Mouse (Mus musculus) stomach, embryonic 14.5 days (tissue): ENCODE data around the gene Gm43518. TPM values are rescaled to one million over a fixed set of nuclear protein-coding genes. Genes with fewer than 3 reads are reported as not detected.

Experiments
- ATAC-seq: fragments of 200-750 bp; cut with Nextera tagmentation; 2 replicates; pipeline ENCODE4 v1.8.0; 2017; ENCODE audit warnings: low read depth, moderate TSS enrichment; ENCODE audit not compliant: insufficient number of reproducible peaks, insufficient read depth, low FRiP score
- H3K27ac ChIP-seq: fragments of 300-500 bp; sonication (generic); 2 replicates; pipeline ENCODE4 v1.5.1; 2014; ENCODE audit warnings: mild to moderate bottlenecking, low read length, moderate library complexity, mixed read lengths
- H3K27me3 ChIP-seq: fragments of 300-500 bp; sonication (generic); 2 replicates; pipeline ENCODE4 v1.6.1; 2014; ENCODE audit warnings: low read length, control low read depth, mixed read lengths; ENCODE audit not compliant: control insufficient read depth, insufficient read depth
- H3K36me3 ChIP-seq: fragments of 300-500 bp; sonication (generic); 2 replicates; pipeline ENCODE4 v1.6.1; 2014; ENCODE audit warnings: mild to moderate bottlenecking, control low read depth, low read length, moderate library complexity, mixed read lengths; ENCODE audit not compliant: control insufficient read depth, insufficient read depth
- H3K4me1 ChIP-seq: fragments of 300-500 bp; sonication (generic); 2 replicates; pipeline ENCODE4 v1.6.1; 2014; ENCODE audit warnings: low read length, control low read depth, mixed read lengths; ENCODE audit not compliant: control insufficient read depth, insufficient read depth
- H3K4me2 ChIP-seq: fragments of 300-500 bp; sonication (generic); replicated peaks from 2 replicates; pipeline ENCODE4 v1.6.1; 2014; ENCODE audit warnings: low read depth, low read length, control low read depth
- H3K4me3 ChIP-seq: fragments of 300-500 bp; sonication (generic); 2 replicates; pipeline ENCODE4 v1.5.1; 2014; ENCODE audit warnings: low read depth, low read length, control low read depth
- H3K9ac ChIP-seq: fragments of 300-500 bp; sonication (generic); replicated peaks from 2 replicates; pipeline ENCODE4 v1.6.1; 2014; ENCODE audit warnings: low read depth, mild to moderate bottlenecking, control low read depth, low read length, moderate library complexity, mixed read lengths
- H3K9me3 ChIP-seq: fragments of 300-500 bp; sonication (generic); 2 replicates; pipeline ENCODE4 v1.6.1; 2016; ENCODE audit warnings: low read depth, low read length, control low read depth; ENCODE audit not compliant: control insufficient read depth
- WGBS: fragments of 180-500 bp; shearing (Covaris S2); extraction: QIAGEN DNeasy Blood & Tissue Kit; methylation state at CpG from one replicate; pipeline ENCODE4 v1.1.7; 2014; 5-methylcytosine and 5-hydroxymethylcytosine counted together
- polyA plus RNA-seq: library from polyadenylated mRNA; unstranded; fragments of >200 nt; fragmentation: Nextera tagmentation; extraction: Ambion mirVana; gene quantifications from 2 replicates; pipeline ENCODE4 v1.2.1, GENCODE M21; 2014

The Gm43518 gene
- 3.7 and 4.0 TPM in 2 replicates for polyA plus RNA-seq

DNA sequence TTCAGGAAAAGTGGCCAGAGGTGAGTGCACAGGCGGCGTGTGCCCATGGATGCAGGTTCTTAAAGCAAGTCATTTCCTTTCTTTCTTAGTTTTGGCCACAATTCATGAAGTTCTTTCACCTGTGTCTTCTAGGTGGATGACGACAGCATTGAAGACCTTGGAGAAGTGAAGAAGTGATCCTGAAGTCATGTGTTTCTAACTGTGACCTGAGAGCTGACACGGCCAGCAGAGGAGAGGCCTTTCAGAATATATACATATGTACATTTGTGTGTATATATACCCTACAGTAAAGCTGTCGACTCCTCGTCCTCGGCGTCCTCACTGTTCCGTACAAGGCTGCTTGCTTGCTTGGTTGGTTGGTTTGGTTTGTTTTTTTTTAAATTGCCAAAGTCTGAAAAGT lies at the start of gene Gm43518:
Gene Gm43518 (plus strand): TSS at position 301 of the 400 bp plus-strand sequence.
- WGBS, result 94% methylated on average over 9 of the region's 9 CpGs
- Histone ChIP-seq H3K9me3 (no peaks in the 10 kb centered on the region), H3K4me1 (0 out of 2 replicates have a peak, but pooled peaks cover 4% of the 10 kb centered on the region), H3K27me3 (no peaks in the 10 kb centered on the region), H3K4me3 (no peak within 1 kb of the TSS), H3K27ac (no peak within 1 kb of the TSS), H3K4me2 (no peak within 1 kb of the TSS), H3K9ac (no peak within 1 kb of the TSS), H3K36me3 (peaks cover 66% of the 10 kb centered on the region)
- ATAC-seq, result no peak

DNA sequence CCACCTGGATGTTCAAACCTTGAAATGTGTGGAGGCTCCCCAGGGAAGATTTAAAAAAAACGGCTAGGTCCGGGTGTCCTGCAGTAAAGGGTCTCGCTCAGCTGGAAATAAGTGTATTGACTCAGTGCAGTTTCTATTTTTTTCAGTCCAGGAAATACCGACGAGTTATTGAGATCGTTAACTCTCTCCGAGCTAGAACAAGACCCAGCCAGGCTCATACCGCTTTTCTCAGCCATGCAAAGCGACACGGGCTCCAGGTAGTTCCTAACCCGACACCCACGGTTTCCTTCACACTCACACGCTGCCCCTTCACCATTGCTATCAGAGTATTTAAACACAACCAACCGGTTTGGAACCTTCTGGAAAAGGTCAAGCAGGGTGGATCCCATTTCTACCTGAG lies 49.2 kb upstream of the Gm43518 start:
- Histone ChIP-seq H3K4me3 (peak overlapping the region; percentile 5; the same call in 1 of the 2 replicates), H3K9ac (no peak overlapping the region), H3K27me3 (no peaks in the 10 kb centered on the region), H3K9me3 (no peaks in the 10 kb centered on the region), H3K4me1 (peaks cover 19% of the 10 kb centered on the region; the same call in 1 of the 2 replicates), H3K27ac (no peak overlapping the region), H3K4me2 (peak overlapping the region; percentile 11; the same call in 1 of the 2 replicates), H3K36me3 (no peaks in the 10 kb centered on the region)
- ATAC-seq, result no peak
- 51% methylated on average over 14 of the region's 14 CpGs for WGBS

DNA sequence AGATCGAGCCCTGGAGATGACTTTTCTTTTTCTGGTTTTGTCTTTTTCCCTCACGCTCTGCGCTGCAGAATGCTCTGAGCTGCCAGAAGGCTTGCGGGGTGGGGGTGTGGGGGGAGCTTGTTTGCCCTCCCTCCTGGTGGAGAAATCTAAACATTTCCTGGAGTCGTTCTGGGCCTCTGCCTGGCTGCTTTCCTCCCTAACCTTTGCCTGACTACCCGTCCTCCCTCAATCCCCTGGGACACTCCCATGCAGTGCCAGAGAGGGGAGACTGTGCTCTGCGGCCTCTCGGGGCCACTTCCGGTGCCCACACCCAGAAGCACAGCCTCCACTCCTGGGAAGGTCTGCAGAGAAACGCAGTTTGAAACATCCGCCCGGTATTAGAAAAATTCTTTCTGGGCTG lies 47.3 kb upstream of the Gm43518 start, which contains the start of gene Hcar1:
Gene Hcar1 (minus strand): TSS at position 93 of the 400 bp plus-strand sequence.
- Histone ChIP-seq H3K9ac (0 out of 2 replicates have a peak within 1 kb of the TSS, but pooled peaks have one; percentile 7), H3K4me3 (no peak within 1 kb of the TSS)

DNA sequence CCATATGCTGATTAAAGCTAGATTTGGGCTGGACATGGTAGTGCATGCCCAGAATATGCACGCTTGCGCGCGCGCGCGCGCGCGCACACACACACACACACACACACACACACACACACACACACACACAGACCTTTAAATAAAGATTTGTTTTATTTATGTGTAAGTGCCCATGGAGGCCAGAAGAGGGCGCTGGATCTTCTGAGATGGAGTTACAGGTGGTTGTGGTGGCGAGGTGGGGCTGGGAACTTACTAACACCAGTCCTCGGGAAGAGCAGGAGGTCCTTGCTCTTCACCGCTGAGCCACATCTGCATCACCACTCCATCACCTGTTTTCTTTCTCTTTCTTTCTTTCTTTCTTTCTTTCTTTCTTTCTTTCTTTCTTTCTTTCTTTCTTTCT lies 46.4 kb upstream of the Gm43518 start:
- ATAC-seq, result no peak
- Histone ChIP-seq H3K9ac (no peak overlapping the region), H3K9me3 (no peaks in the 10 kb centered on the region), H3K4me2 (no peak overlapping the region; the same call in 1 of the 2 replicates), H3K36me3 (no peaks in the 10 kb centered on the region), H3K4me3 (no peak overlapping the region), H3K27ac (peak overlapping the region; percentile 79; the same call in 1 of the 2 replicates), H3K27me3 (no peaks in the 10 kb centered on the region), H3K4me1 (peaks cover 19% of the 10 kb centered on the region; the same call in 1 of the 2 replicates)
- 85% methylated on average over 14 of the region's 14 CpGs for WGBS

More for the DNA sequence above, 47.3 kb upstream of the Gm43518 start, which contains the start of gene Hcar1:
- H3K4me2 ChIP-seq, result peak within 1 kb of the TSS; percentile 21
- peak; percentile 70; the same call in 1 of the 2 replicates for ATAC-seq
- H3K27ac ChIP-seq, result peak within 1 kb of the TSS; percentile 79
- no peaks in the 10 kb centered on the region for H3K9me3 ChIP-seq
- H3K27me3 ChIP-seq, result no peaks in the 10 kb centered on the region
- WGBS, result 27% methylated on average over 12 of the region's 12 CpGs
- no peaks in the 10 kb centered on the region for H3K36me3 ChIP-seq
- peaks cover 19% of the 10 kb centered on the region; the same call in 1 of the 2 replicates for H3K4me1 ChIP-seq

DNA sequence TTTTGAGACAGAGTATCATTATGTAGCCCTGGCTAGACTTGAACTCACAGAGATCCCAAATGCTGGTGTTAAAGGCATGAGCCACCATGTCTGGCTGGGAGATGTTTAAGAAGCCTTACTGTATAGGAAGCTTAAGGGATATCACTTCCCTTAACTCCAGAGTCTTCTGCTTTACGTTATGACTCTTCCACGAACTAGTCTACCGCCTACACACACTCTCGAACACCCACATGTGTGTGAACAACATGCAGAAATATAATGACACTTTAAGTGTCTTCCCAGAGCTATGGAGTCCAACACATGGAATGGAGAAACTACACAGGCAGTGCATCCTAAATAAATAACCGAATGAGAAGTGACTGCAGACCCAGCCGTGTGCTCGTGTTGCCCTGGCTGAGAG lies 43.3 kb upstream of the Gm43518 start:
- no peaks in the 10 kb centered on the region for H3K9me3 ChIP-seq
- no peaks in the 10 kb centered on the region for H3K27me3 ChIP-seq
- WGBS, result 72% methylated on average over 7 of the region's 7 CpGs
- H3K4me2 ChIP-seq, result no peak overlapping the region
- no peak overlapping the region for H3K9ac ChIP-seq
- no peaks in the 10 kb centered on the region for H3K36me3 ChIP-seq
- H3K4me1 ChIP-seq, result peaks cover 17% of the 10 kb centered on the region; the same call in 1 of the 2 replicates
- no peak overlapping the region for H3K4me3 ChIP-seq
- H3K27ac ChIP-seq, result no peak overlapping the region
- no peak for ATAC-seq

DNA sequence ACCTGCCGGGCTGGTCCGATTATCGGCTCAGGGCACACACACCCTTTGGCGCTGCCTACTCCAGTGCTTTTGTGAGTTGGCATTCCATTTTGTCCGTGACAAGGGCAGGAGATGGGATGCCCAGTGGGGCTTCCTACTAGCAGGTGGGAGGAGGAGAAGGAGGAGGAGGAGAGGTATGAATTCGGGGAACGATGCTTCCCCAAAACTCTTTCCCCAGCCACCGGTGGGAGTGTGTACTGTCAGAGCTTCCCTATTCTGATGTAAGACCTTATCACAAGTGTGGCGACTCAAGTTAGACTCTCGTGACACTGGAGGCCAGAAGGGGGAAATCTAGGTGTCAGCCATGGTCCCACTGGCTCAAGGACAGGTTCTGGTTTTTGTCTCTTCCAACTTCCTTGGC lies 42.9 kb upstream of the Gm43518 start:
- Histone ChIP-seq H3K4me3 (no peak overlapping the region), H3K4me1 (peaks cover 12% of the 10 kb centered on the region; the same call in 1 of the 2 replicates), H3K27me3 (no peaks in the 10 kb centered on the region), H3K9ac (no peak overlapping the region), H3K9me3 (no peaks in the 10 kb centered on the region), H3K4me2 (no peak overlapping the region), H3K27ac (no peak overlapping the region), H3K36me3 (no peaks in the 10 kb centered on the region)
- 76% methylated on average over 10 of the region's 10 CpGs for WGBS
- no peak for ATAC-seq

DNA sequence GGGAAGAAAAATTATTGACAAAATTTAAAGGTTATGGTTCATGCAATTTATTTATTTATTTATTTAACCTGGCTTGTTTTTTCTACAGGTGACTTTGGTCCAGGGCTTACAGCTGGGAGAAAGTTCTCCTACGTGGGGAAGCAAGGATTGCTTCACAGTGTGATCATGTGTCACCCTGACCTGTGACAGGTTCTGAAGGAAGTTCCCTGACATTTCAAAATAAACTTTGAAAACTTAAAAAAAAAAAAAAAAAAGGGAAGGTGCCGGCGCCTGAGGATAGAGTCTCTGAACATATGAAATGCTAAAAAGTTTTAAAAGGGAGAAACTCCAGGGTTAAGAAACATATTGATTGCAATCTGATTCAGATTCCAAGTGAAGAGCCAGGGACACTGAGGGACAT lies 40.9 kb upstream of the Gm43518 start:
- Histone ChIP-seq H3K4me3 (no peak overlapping the region), H3K4me1 (no peaks in the 10 kb centered on the region), H3K9ac (no peak overlapping the region), H3K4me2 (no peak overlapping the region), H3K27me3 (no peaks in the 10 kb centered on the region), H3K36me3 (no peaks in the 10 kb centered on the region), H3K9me3 (no peaks in the 10 kb centered on the region), H3K27ac (no peak overlapping the region)
- no peak for ATAC-seq
- 58% methylated on average over 3 of the region's 3 CpGs for WGBS

DNA sequence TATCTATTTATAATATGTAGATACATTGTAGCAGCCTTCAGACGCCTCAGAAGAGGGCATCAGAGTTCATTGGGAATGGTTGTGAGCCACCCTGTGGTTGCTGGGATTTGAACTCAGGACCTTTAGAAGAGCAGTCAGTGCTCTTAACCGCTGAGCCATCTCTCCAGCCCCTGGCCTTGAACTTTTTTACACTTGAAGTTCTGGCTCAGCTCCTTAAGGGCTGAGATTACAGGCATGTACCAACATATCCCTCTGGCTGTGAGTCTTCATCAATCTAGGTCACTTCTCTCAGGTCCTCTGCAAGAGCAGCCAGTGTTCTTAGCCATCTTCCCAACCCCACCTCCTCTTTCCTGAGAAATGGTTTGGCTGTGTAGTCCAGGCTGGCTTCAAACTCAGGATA lies 36.9 kb upstream of the Gm43518 start:
- Histone ChIP-seq H3K27ac (no peak overlapping the region), H3K9ac (no peak overlapping the region), H3K36me3 (no peaks in the 10 kb centered on the region), H3K4me3 (no peak overlapping the region), H3K4me2 (no peak overlapping the region), H3K27me3 (no peaks in the 10 kb centered on the region), H3K9me3 (no peaks in the 10 kb centered on the region), H3K4me1 (no peaks in the 10 kb centered on the region)
- no peak for ATAC-seq
- 70% methylated on average over 2 of the region's 2 CpGs for WGBS

DNA sequence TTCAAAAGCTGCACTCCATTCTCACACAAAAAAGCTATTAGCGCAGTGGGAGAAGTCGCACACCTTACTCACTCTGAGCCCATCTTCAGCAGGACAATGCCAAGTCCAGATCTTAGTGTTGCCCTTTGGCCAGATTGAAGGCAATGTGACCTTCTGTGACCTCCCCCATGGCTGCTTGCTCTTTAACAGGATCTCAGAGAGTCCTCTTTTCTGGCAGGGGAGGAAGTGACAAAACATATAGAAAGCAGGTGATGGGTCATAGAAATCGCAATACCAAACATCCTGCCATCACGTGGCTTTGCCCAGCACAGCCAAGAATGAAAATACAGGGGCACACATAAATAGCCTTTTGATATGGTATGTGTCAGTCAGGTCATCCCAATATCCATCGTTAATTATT lies 36.2 kb upstream of the Gm43518 start:
- WGBS, result 73% methylated on average over 5 of the region's 5 CpGs
- H3K36me3 ChIP-seq, result no peaks in the 10 kb centered on the region
- H3K9ac ChIP-seq, result no peak overlapping the region
- H3K27ac ChIP-seq, result no peak overlapping the region
- no peak overlapping the region for H3K4me2 ChIP-seq
- no peaks in the 10 kb centered on the region for H3K27me3 ChIP-seq
- H3K9me3 ChIP-seq, result no peaks in the 10 kb centered on the region
- ATAC-seq, result no peak
- H3K4me1 ChIP-seq, result no peaks in the 10 kb centered on the region
- no peak overlapping the region for H3K4me3 ChIP-seq
